Mouse (Mus musculus): ENCODE measurements around the gene Ell2.

Ell2 gene

GRCm38 (mm10) chr13:75818486-75818885, 111.9 kb downstream of the Ell2 start:
- no peak for DNase-seq

DNA sequence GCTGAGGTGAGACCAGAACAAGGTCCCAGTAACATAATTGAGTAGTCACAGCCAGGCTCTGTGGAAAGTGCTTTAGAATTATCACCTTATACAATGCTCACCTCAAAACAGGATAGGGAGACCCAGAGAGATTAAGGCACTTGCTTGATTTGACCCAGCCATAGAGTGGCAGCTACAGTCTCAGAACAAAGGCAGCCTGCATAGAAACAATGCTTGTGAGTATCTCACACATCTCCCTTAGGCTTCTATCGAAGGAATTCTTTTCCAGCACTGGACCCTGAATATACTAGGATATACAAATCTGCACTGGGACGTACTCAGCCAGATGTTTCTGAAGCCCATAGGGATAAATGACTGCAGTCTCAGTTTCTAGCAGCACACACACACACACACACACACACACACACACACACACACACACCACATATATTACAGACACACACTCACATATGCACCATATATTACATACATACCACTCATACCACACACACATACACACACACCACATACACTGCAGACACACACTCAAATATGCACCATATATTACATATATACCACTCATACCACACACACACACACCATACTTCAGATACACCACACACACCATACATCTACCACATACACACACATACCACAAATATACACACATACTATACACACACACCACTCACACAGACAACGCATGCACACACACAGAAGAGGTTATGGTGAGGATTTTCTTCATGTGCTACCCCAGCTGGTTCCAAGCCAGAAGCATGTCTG, 112.6 kb downstream of the Ell2 start:
- DNase-seq: no peak

DNA sequence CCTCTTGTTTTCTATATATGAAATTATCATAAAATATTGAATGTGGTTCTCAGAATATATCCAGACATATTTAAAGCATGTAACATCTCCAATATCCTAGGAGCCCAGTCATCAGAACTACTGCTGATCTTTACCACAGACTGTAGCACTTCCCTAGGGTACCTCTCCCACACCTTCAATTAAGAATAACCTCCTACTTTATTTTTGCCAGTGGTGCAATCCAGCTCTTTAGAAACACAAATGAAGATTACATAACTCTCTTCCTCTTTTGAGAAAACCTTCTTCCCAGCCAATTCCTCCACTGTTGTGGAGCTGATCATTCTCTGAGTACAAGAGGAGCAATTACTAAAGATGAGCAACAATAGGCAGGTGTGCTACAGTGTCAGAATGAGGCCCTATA, 113.3 kb downstream of the Ell2 start:
- DNase-seq: no peak

Measured in thymus, postnatal 25 days (tissue).